ENCODE assay signal across 19 mouse cellular contexts in genomic region chr3:69773356-69773755, GRCm38 (mm10). TPM values are rescaled to one million over a fixed set of nuclear protein-coding genes. Genes with fewer than 3 reads are reported as not detected.
DNase-seq lines count a peak whose midpoint lies in the region; ATAC-seq and TF ChIP-seq lines count a peak whose summit lies in the region.
"Had no signal": no experiment of that assay in that cellular context is flagged by ENCODE, and none has a peak within 500 bp of the region (broad histone marks: within the 10 kb centered on the region; RNA-seq: fewer than 3 reads in every experiment).

No protein-coding gene starts in this region.

- no peak overlapping the region for H3K4me3 ChIP-seq in intestine, embryonic 16.5 days (ENCODE audit: low read length)
- H3K4me3 ChIP-seq in intestine, embryonic 15.5 days (replicated peaks), result no peak overlapping the region
- H3K4me3 ChIP-seq in intestine, postnatal 0 days (ENCODE audit: low read depth, low read length), result no peak overlapping the region
- H3K4me3 ChIP-seq: embryonic facial prominence, embryonic 13.5 days; forebrain, embryonic 13.5 days; heart, adult 2 months; hindbrain, embryonic 12.5 days had no signal

- H3K36me3 ChIP-seq in intestine, embryonic 16.5 days (ENCODE audit: control insufficient read depth, insufficient read depth, low read length), result no peaks in the 10 kb centered on the region
- no peaks in the 10 kb centered on the region for H3K36me3 ChIP-seq in intestine, embryonic 15.5 days
- H3K36me3 ChIP-seq in intestine, postnatal 0 days (ENCODE audit: control insufficient read depth, insufficient read depth), result no peaks in the 10 kb centered on the region
- H3K36me3 ChIP-seq: embryonic facial prominence, embryonic 13.5 days; hindbrain, embryonic 12.5 days had no signal

- H3K27me3 ChIP-seq in intestine, embryonic 16.5 days (replicated peaks; ENCODE audit: control insufficient read depth, insufficient read depth, low read length), result no peaks in the 10 kb centered on the region
- H3K27me3 ChIP-seq in intestine, embryonic 15.5 days (replicated peaks), result no peaks in the 10 kb centered on the region
- H3K27me3 ChIP-seq in intestine, postnatal 0 days (replicated peaks; ENCODE audit: control insufficient read depth, insufficient read depth, low read length), result no peaks in the 10 kb centered on the region
- H3K27me3 ChIP-seq: embryonic facial prominence, embryonic 13.5 days; forebrain, embryonic 13.5 days; hindbrain, embryonic 12.5 days had no signal

- no peak overlapping the region for H3K9ac ChIP-seq in intestine, embryonic 16.5 days (ENCODE audit: low read depth, low read length)
- H3K9ac ChIP-seq in intestine, embryonic 15.5 days, result no peak overlapping the region
- no peak overlapping the region for H3K9ac ChIP-seq in intestine, postnatal 0 days (ENCODE audit: low read depth, low read length)
- H3K9ac ChIP-seq: embryonic facial prominence, embryonic 13.5 days; forebrain, embryonic 13.5 days; forebrain, postnatal 0 days; hindbrain, embryonic 12.5 days had no signal

- DNase-seq in fat pad, adult 2 months (ENCODE audit: extremely low read depth, low read depth, low spot score), result peak; percentile 99
- DNase-seq in left cerebral cortex, postnatal 25 days (ENCODE audit: low spot score in 2 of 2), result no peak
- no peak for DNase-seq in gastrocnemius, postnatal 14 days
- DNase-seq: adrenal gland, postnatal 14 days; cerebellum, adult 11-12 months; cerebellum, adult 9-10 months; cerebellum, postnatal 25 days; forebrain, postnatal 0 days; gastrocnemius, postnatal 25 days; heart, adult 2 months had no signal

- H3K4me1 ChIP-seq in intestine, embryonic 16.5 days (ENCODE audit: control insufficient read depth, insufficient read depth, low read length), result no peaks in the 10 kb centered on the region
- H3K4me1 ChIP-seq in intestine, embryonic 15.5 days (replicated peaks), result no peaks in the 10 kb centered on the region
- no peaks in the 10 kb centered on the region for H3K4me1 ChIP-seq in intestine, postnatal 0 days (replicated peaks; ENCODE audit: control insufficient read depth, insufficient read depth, low read length)
- H3K4me1 ChIP-seq: embryonic facial prominence, embryonic 13.5 days; forebrain, embryonic 13.5 days; hindbrain, embryonic 12.5 days had no signal

- TF ChIP-seq CTCF in intestine, postnatal 0 days (IDR thresholded peaks at IDR 0.05; ENCODE audit: low read depth), result no peak

- intact Hi-C loops in left cerebral cortex, postnatal 25 days (cut with DNase I), result no loop called here
- intact Hi-C loops in gastrocnemius, postnatal 14 days (cut with DNase I; ENCODE audit: low total_unique reads), result no loop called here

- no peak overlapping the region for H3K27ac ChIP-seq in intestine, embryonic 16.5 days (ENCODE audit: low read length)
- no peak overlapping the region for H3K27ac ChIP-seq in intestine, embryonic 15.5 days
- no peak overlapping the region for H3K27ac ChIP-seq in intestine, postnatal 0 days (ENCODE audit: low read depth, low read length)
- H3K27ac ChIP-seq: embryonic facial prominence, embryonic 13.5 days; forebrain, embryonic 13.5 days; heart, adult 2 months; hindbrain, embryonic 12.5 days had no signal

- WGBS in intestine, embryonic 16.5 days, result 89% methylated on average over 4 of the region's 4 CpGs
- WGBS in intestine, embryonic 15.5 days, result 82% methylated on average over 4 of the region's 4 CpGs
- WGBS in intestine, postnatal 0 days, result 84% methylated on average over 4 of the region's 4 CpGs

- H3K4me2 ChIP-seq in intestine, embryonic 16.5 days (ENCODE audit: low read depth, low read length), result no peak overlapping the region
- H3K4me2 ChIP-seq in intestine, embryonic 15.5 days (replicated peaks), result no peak overlapping the region
- H3K4me2 ChIP-seq in intestine, postnatal 0 days (replicated peaks; ENCODE audit: low read depth), result no peak overlapping the region
- H3K4me2 ChIP-seq: embryonic facial prominence, embryonic 13.5 days; forebrain, embryonic 13.5 days; heart, embryonic 11.5 days; hindbrain, embryonic 12.5 days had no signal

- H3K9me3 ChIP-seq in intestine, embryonic 16.5 days (ENCODE audit: control insufficient read depth, low read length), result no peaks in the 10 kb centered on the region
- no peaks in the 10 kb centered on the region for H3K9me3 ChIP-seq in intestine, embryonic 15.5 days
- no peaks in the 10 kb centered on the region for H3K9me3 ChIP-seq in intestine, postnatal 0 days (ENCODE audit: control insufficient read depth)
- H3K9me3 ChIP-seq: embryonic facial prominence, embryonic 13.5 days; forebrain, embryonic 13.5 days; hindbrain, embryonic 12.5 days had no signal

- 0 out of 2 replicates have a peak, but pooled peaks have one; percentile 31 for ATAC-seq in intestine, embryonic 16.5 days
- no peak for ATAC-seq in intestine, embryonic 15.5 days
- ATAC-seq in intestine, postnatal 0 days, result peak; percentile 54
- ATAC-seq: forebrain, embryonic 13.5 days; forebrain, postnatal 0 days; hindbrain, embryonic 16.5 days; inflammation-experienced regulatory T-cells, adult 6 months had no signal

RNA-seq across cellular contexts. Expression of gene Nmd3, which starts 51.6 kb away (rescaled TPM):
- polyA plus RNA-seq in intestine, embryonic 16.5 days (2015; fragmentation: Nextera tagmentation; extraction: Ambion mirVana), result 123 and 142 TPM in 2 replicates
- polyA plus RNA-seq in intestine, embryonic 15.5 days (2015; fragmentation: Nextera tagmentation; extraction: Ambion mirVana), result 139 and 146 TPM in 2 replicates
- polyA plus RNA-seq in intestine, postnatal 0 days (2015; fragmentation: Nextera tagmentation; extraction: Ambion mirVana), result 71.5 and 72.7 TPM in 2 replicates
- total RNA-seq in left cerebral cortex, postnatal 25 days (2021), result 10 to 100 TPM; 51.5 to 52.2 TPM
- 10 to 100 TPM; 26.5 to 32.8 TPM for total RNA-seq in gastrocnemius, postnatal 14 days (2021)
